Mouse (Mus musculus) forebrain, embryonic 11.5 days (tissue): ENCODE measurements around the gene Ddx25. TPM values are rescaled to one million over a fixed set of nuclear protein-coding genes. Genes with fewer than 3 reads are reported as not detected.

Experiments
- ATAC-seq: fragments of 200-750 bp; cut with Nextera tagmentation; replicated peaks from 2 replicates; pipeline ENCODE4 v1.8.0; 2017; ENCODE audit warnings: moderate TSS enrichment; ENCODE audit not compliant: low FRiP score
- DNase-seq: peaks from one replicate; pipeline ENCODE4 v3.0.0-alpha.2; 2017; ENCODE audit warnings: low spot score
- H3K27ac ChIP-seq: fragments of 300-500 bp; sonication (generic); 2 replicates; pipeline ENCODE4 v1.5.1; 2014; ENCODE audit warnings: low read depth, low read length
- H3K27me3 ChIP-seq: fragments of 300-500 bp; sonication (generic); 2 replicates; pipeline ENCODE4 v1.6.1; 2014; ENCODE audit warnings: mild to moderate bottlenecking, low read length, mixed read lengths; ENCODE audit not compliant: control insufficient read depth, insufficient read depth
- H3K36me3 ChIP-seq: fragments of 300-500 bp; sonication (generic); 2 replicates; pipeline ENCODE4 v1.6.1; 2014; ENCODE audit warnings: mild to moderate bottlenecking, low read length, moderate library complexity, mixed read lengths; ENCODE audit not compliant: control insufficient read depth, insufficient read depth
- H3K4me1 ChIP-seq: fragments of 300-500 bp; sonication (generic); replicated peaks from 2 replicates; pipeline ENCODE4 v1.6.1; 2014; ENCODE audit warnings: low read length, mixed read lengths; ENCODE audit not compliant: control insufficient read depth, insufficient read depth
- H3K4me2 ChIP-seq: fragments of 300-500 bp; sonication (generic); 2 replicates; pipeline ENCODE4 v1.6.1; 2014; ENCODE audit warnings: low read depth, mild to moderate bottlenecking, low read length, moderate library complexity, mixed read lengths; ENCODE audit not compliant: severe bottlenecking
- H3K4me3 ChIP-seq: fragments of 300-500 bp; sonication (generic); 2 replicates; pipeline ENCODE4 v1.5.1; 2014; ENCODE audit warnings: low read depth, low read length
- H3K9ac ChIP-seq: fragments of 300-500 bp; sonication (generic); 2 replicates; pipeline ENCODE4 v1.6.1; 2014; ENCODE audit warnings: low read length
- H3K9me3 ChIP-seq: fragments of 300-500 bp; sonication (generic); 2 replicates; pipeline ENCODE4 v1.6.1; 2016; ENCODE audit warnings: low read length, mixed read lengths; ENCODE audit not compliant: control insufficient read depth
- WGBS: fragments of 180-500 bp; shearing (Covaris S2); extraction: QIAGEN DNeasy Blood & Tissue Kit; methylation state at CpG from one replicate; pipeline ENCODE4 v1.1.7; 2014; 5-methylcytosine and 5-hydroxymethylcytosine counted together
- polyA plus RNA-seq: library from polyadenylated mRNA; unstranded; fragments of >200 nt; fragmentation: Nextera tagmentation; extraction: Ambion mirVana; gene quantifications from 2 replicates; pipeline ENCODE4 v1.2.1, GENCODE M21; 2014

Ddx25 gene
- polyA plus RNA-seq, 1 experiment from 2014 or later, result 8.2 TPM

DNA sequence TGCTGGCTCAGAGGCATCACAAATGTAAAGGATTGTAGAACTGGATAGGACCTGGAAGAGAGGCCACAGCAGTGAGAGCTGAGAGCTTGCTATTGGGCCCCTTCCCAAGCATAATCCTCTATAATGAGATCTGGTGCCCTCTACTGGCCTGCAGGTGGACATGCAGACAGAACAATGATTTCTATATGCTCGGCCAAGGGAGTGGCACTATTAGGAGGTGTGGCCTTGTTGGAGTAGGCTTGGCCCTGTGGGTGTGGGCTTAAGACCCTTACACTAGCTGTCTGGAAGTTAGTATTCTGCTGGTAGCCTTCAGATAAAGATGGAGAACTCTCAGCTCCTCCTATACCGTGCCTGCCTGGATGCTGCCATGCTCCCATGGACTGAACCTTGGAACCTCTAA lies 23.2 kb downstream of the Ddx25 start:
- Histone ChIP-seq H3K4me2 (no peak overlapping the region), H3K36me3 (no peaks in the 10 kb centered on the region; the same call in 1 of the 2 replicates), H3K27ac (no peak overlapping the region), H3K9me3 (no peaks in the 10 kb centered on the region), H3K9ac (no peak overlapping the region), H3K4me1 (no peaks in the 10 kb centered on the region), H3K27me3 (no peaks in the 10 kb centered on the region), H3K4me3 (no peak overlapping the region)
- DNase-seq, result peak; percentile 81
- 7% methylated on average over 2 of the region's 2 CpGs for WGBS
- peak; percentile 91 for ATAC-seq

DNA sequence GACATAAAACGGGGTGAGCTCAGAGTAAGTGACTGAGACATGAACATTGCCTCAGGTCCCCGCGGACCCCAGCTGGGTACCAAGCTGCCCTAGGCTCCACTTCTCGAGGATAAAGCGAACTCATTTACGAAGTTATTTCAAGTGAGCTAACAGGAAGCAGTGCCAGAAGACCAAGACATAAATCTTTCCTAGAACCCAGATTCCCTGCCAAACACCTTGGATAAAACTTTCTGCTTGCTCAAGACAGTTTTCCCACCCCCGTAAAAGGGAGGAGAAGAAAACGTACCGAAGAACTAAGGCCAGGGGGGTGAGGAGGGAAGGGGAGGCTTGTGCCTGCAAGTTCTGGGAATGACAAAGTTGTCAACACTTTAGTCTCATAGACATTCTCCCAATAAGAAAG lies 25.1 kb downstream of the Ddx25 start:
- WGBS, result 85% methylated on average over 9 of the region's 9 CpGs
- H3K27ac ChIP-seq, result no peak overlapping the region
- no peak overlapping the region for H3K4me3 ChIP-seq
- no peaks in the 10 kb centered on the region for H3K9me3 ChIP-seq
- H3K4me1 ChIP-seq, result no peaks in the 10 kb centered on the region
- H3K9ac ChIP-seq, result no peak overlapping the region
- no peak for ATAC-seq
- no peaks in the 10 kb centered on the region for H3K36me3 ChIP-seq
- H3K27me3 ChIP-seq, result no peaks in the 10 kb centered on the region
- no peak overlapping the region for H3K4me2 ChIP-seq
- DNase-seq, result no peak

DNA sequence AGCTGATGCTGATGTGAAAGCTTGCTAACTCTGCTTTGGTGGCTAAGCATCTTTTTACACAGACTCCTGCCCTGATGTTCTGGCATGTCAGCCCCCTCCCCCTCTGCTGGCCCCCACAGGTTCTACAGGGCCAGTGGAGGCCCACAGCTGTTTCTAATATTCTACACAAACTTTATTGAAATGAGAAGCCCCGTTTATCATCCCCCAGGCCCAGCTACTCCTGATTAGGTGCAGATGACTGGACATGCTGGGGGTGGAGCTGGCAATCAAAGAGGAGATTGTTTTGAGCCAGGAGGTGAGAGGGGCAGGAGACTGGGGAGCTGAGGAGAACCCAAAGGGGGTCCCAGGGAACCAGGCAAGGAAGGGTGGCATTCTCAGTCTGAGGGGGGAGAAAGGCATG lies 28.5 kb downstream of the Ddx25 start:
- H3K36me3 ChIP-seq, result no peaks in the 10 kb centered on the region
- no peak overlapping the region for H3K4me3 ChIP-seq
- no peak overlapping the region for H3K27ac ChIP-seq
- H3K9ac ChIP-seq, result no peak overlapping the region
- H3K4me2 ChIP-seq, result no peak overlapping the region
- H3K27me3 ChIP-seq, result no peaks in the 10 kb centered on the region
- no peaks in the 10 kb centered on the region for H3K4me1 ChIP-seq
- 3% methylated on average over 1 of the region's 1 CpGs for WGBS
- no peaks in the 10 kb centered on the region for H3K9me3 ChIP-seq
- DNase-seq (no peak), ATAC-seq (no peak)

DNA sequence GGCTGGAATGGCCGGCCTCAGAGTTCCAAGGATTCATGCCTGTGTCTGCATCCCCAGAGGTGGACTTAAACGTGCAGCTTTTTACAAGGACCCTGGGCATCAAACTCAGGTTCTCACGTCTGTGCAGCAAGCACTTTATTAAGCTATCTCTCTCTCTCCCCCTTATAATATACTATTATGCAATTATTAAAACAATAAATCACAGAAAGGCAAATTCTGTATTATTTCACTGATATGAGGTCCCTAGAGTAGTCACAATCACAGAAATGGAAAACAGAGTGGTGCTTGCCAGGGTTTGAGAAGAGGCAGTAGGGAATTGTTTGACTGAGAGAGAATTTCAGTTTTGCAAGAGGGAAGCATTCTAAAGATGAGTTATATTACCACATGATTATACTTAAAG lies 29.2 kb downstream of the Ddx25 start:
- Histone ChIP-seq H3K4me3 (no peak overlapping the region), H3K27ac (no peak overlapping the region), H3K4me2 (no peak overlapping the region), H3K9ac (no peak overlapping the region), H3K36me3 (no peaks in the 10 kb centered on the region), H3K9me3 (no peaks in the 10 kb centered on the region), H3K27me3 (no peaks in the 10 kb centered on the region), H3K4me1 (no peaks in the 10 kb centered on the region)
- no peak for ATAC-seq
- WGBS, result 68% methylated on average over 3 of the region's 3 CpGs
- no peak for DNase-seq

DNA sequence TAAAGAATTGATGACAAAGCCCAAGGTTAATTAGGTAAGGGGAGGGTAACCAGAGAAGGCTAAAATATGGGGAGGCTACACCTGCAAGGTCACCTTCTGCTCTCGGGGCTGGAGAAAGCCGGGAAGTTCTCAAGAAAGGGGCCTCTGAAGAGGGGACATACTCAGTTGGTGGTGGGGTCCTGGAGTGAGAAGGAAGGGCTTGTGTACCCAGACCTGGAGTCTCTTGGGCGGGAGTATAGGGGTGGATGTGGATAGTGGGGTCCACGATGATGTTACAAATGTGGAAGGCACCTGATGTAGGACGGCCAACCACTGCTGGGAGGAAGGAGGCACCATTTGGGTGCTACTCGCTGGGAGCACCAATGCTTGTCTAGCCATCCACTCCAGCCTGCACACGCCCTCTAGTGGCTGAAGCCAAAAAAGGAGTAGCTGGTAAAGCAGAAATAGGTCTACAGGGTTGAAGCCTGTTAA lies 34.4 kb downstream of the Ddx25 start:
- DNase-seq (peak; percentile 74), ATAC-seq (peak; percentile 84)
- no peak overlapping the region for H3K4me2 ChIP-seq
- H3K4me3 ChIP-seq, result no peak overlapping the region
- 31% methylated on average over 7 of the region's 7 CpGs for WGBS
- H3K36me3 ChIP-seq, result no peaks in the 10 kb centered on the region
- H3K9me3 ChIP-seq, result no peaks in the 10 kb centered on the region
- H3K27me3 ChIP-seq, result no peaks in the 10 kb centered on the region
- no peak overlapping the region for H3K27ac ChIP-seq
- no peak overlapping the region for H3K9ac ChIP-seq
- H3K4me1 ChIP-seq, result no peaks in the 10 kb centered on the region; the same call in 1 of the 2 replicates

DNA sequence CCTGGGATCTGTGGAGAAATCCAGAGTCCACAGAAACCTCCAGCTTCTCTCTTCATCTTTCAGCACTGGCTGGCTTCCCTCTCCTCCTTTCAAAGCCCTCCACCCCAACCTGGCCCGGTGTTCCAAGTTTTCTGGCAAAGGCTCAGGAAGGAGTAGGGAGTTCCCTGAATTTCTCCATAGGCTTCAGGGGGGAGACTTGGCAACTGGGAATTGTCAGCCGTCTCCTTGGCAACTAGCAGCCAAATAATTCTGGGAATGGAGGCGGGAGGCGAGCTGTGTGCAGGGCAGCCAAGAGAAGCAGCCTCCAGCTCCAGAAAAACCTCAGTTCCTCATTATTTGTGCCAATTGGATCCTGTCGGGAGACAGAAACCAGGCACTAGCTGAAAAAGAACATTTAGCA lies 34.8 kb downstream of the Ddx25 start:
- no peaks in the 10 kb centered on the region for H3K27me3 ChIP-seq
- H3K4me2 ChIP-seq, result no peak overlapping the region
- no peaks in the 10 kb centered on the region for H3K9me3 ChIP-seq
- no peaks in the 10 kb centered on the region; the same call in 1 of the 2 replicates for H3K4me1 ChIP-seq
- H3K9ac ChIP-seq, result no peak overlapping the region
- H3K4me3 ChIP-seq, result no peak overlapping the region
- DNase-seq (peak; percentile 50), ATAC-seq (peak; percentile 71)
- H3K36me3 ChIP-seq, result no peaks in the 10 kb centered on the region
- no peak overlapping the region for H3K27ac ChIP-seq
- 32% methylated on average over 5 of the region's 5 CpGs for WGBS

DNA sequence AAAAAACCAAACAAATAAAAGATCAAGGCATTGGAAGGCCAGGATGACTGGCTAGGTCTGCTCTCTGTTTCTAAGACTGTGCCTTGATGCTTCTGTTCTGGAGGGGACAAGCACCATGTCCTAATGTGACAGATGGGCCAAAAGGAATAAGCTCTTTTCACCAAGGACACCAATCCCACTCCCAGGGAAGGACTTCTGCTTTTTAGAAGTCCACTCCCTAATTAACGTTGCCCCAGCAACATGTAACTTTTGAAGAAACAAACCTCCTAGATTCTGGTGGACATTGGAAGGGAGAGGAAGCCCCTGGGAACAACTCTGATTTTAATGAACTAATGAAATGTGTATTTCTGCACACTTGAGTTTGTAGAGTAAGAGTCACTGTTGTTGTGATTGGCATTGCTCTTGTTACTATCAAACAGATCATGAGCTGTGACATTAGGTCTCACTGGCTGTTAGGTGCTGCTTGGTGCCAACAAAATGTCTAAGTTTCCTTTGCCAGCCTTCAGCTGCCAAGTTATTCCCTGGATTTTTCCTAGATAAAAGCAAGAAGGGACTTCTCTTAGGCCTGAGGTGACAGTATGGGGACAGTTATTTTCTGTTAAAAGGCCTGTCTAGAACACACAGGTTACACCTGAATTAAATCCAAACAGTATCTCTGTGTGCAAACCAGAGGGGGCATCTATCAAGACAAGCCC lies 35.4 kb downstream of the Ddx25 start:
- Histone ChIP-seq H3K36me3 (no peaks in the 10 kb centered on the region), H3K4me2 (no peak overlapping the region), H3K4me1 (no peaks in the 10 kb centered on the region; the same call in 1 of the 2 replicates), H3K27me3 (no peaks in the 10 kb centered on the region), H3K9me3 (no peaks in the 10 kb centered on the region), H3K27ac (no peak overlapping the region), H3K9ac (no peak overlapping the region), H3K4me3 (no peak overlapping the region)
- DNase-seq (peak; percentile 28), ATAC-seq (no peak; the same call in 1 of the 2 replicates)
- 81% methylated on average over 1 of the region's 1 CpGs for WGBS

DNA sequence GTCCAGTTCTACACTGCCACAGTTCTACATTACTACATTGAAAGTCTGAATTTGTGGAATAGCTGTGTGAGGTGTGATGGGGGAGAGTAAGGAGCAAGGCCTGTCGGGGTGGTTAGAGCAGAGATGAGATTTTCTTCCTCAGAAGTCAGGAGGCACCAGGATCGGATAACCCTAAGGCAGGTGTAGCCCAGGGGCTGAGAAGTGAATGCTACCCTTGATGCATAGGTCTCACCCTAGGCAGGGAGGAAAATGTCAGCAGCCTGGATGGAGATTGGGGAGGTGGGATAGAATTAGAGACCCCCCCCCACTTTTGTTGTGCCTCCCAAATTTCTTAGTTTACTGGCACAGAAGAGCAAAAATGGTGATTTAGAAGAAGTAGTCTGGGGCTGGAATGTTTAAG lies 36.1 kb downstream of the Ddx25 start:
- WGBS, result 77% methylated on average over 2 of the region's 2 CpGs
- Histone ChIP-seq H3K27me3 (no peaks in the 10 kb centered on the region), H3K4me1 (no peaks in the 10 kb centered on the region; the same call in 1 of the 2 replicates), H3K9ac (no peak overlapping the region), H3K27ac (no peak overlapping the region), H3K36me3 (no peaks in the 10 kb centered on the region), H3K4me2 (no peak overlapping the region), H3K9me3 (no peaks in the 10 kb centered on the region), H3K4me3 (no peak overlapping the region)
- no peak for ATAC-seq
- no peak for DNase-seq
